8 mouse cellular contexts compared by ENCODE assay signal in genomic region chr10:69964611-69965010, GRCm38 (mm10).
A peak's percentile ranks its signal among the peaks of the same experiment; 100 is the strongest.
DNase-seq lines count a peak whose midpoint lies in the region; ATAC-seq lines count a peak whose summit lies in the region.

No protein-coding gene starts in this region.

- H3K9me3 ChIP-seq in forebrain, embryonic 14.5 days (replicated peaks; ENCODE audit: control insufficient read depth, low read length) = no peaks in the 10 kb centered on the region
- no peaks in the 10 kb centered on the region for H3K9me3 ChIP-seq in forebrain, embryonic 16.5 days (ENCODE audit: control insufficient read depth, low read length)
- H3K9me3 ChIP-seq in liver, embryonic 12.5 days (replicated peaks) = no peaks in the 10 kb centered on the region

- ATAC-seq in forebrain, embryonic 14.5 days = no peak
- no peak for ATAC-seq in forebrain, embryonic 16.5 days
- ATAC-seq in liver, embryonic 12.5 days = no peak

- 9% methylated on average over 5 of the region's 5 CpGs for WGBS in forebrain, embryonic 14.5 days
- WGBS in forebrain, embryonic 16.5 days = 8% methylated on average over 5 of the region's 5 CpGs
- 7% methylated on average over 5 of the region's 5 CpGs for WGBS in liver, embryonic 12.5 days (ENCODE audit: insufficient replicate concordance)

- H3K27ac ChIP-seq in forebrain, embryonic 14.5 days (ENCODE audit: low read depth, low read length) = no peak overlapping the region
- H3K27ac ChIP-seq in forebrain, embryonic 16.5 days (ENCODE audit: low read length) = no peak overlapping the region
- H3K27ac ChIP-seq in liver, embryonic 12.5 days = no peak overlapping the region

- H3K4me1 ChIP-seq in forebrain, embryonic 14.5 days (ENCODE audit: control insufficient read depth, insufficient read depth, low read length) = no peaks in the 10 kb centered on the region
- no peaks in the 10 kb centered on the region for H3K4me1 ChIP-seq in forebrain, embryonic 16.5 days (replicated peaks; ENCODE audit: control insufficient read depth, insufficient read depth, low read length)
- peaks cover 17% of the 10 kb centered on the region for H3K4me1 ChIP-seq in liver, embryonic 12.5 days

- H3K4me3 ChIP-seq in forebrain, embryonic 14.5 days (ENCODE audit: low read depth, low read length) = no peak overlapping the region
- no peak overlapping the region for H3K4me3 ChIP-seq in forebrain, embryonic 16.5 days (replicated peaks; ENCODE audit: low read length)
- no peak overlapping the region for H3K4me3 ChIP-seq in liver, embryonic 12.5 days

- H3K36me3 ChIP-seq in forebrain, embryonic 14.5 days (ENCODE audit: control insufficient read depth, insufficient read depth, low read length) = peaks cover 7% of the 10 kb centered on the region
- H3K36me3 ChIP-seq in forebrain, embryonic 16.5 days (ENCODE audit: control insufficient read depth, insufficient read depth) = no peaks in the 10 kb centered on the region
- no peaks in the 10 kb centered on the region for H3K36me3 ChIP-seq in liver, embryonic 12.5 days

- peak; percentile 81 for DNase-seq in forebrain, embryonic 14.5 days (ENCODE audit: low spot score)
- DNase-seq in liver (peak; percentile 52), adipocyte (ENCODE audit: low spot score) (peak; percentile 84)
- DNase-seq in fibroblast of lung, adult 2 months (ENCODE audit: low read depth) = peak; percentile 51
- DNase-seq in lung, postnatal 25 days (ENCODE audit: low spot score) = peak; percentile 43
- no peak for DNase-seq in thymus, postnatal 10 days (ENCODE audit: low spot score in 2 of 2)

- H3K27me3 ChIP-seq in forebrain, embryonic 14.5 days (replicated peaks; ENCODE audit: control insufficient read depth, insufficient read depth, low read length) = no peaks in the 10 kb centered on the region
- no peaks in the 10 kb centered on the region for H3K27me3 ChIP-seq in forebrain, embryonic 16.5 days (replicated peaks; ENCODE audit: control insufficient read depth, insufficient read depth, low read length)
- no peaks in the 10 kb centered on the region for H3K27me3 ChIP-seq in liver, embryonic 12.5 days (replicated peaks)

- H3K4me2 ChIP-seq in forebrain, embryonic 14.5 days (ENCODE audit: low read length) = no peak overlapping the region
- no peak overlapping the region for H3K4me2 ChIP-seq in forebrain, embryonic 16.5 days (ENCODE audit: low read length)
- H3K4me2 ChIP-seq in liver, embryonic 12.5 days = no peak overlapping the region

- no peak overlapping the region for H3K9ac ChIP-seq in forebrain, embryonic 14.5 days (ENCODE audit: low read length)
- no peak overlapping the region for H3K9ac ChIP-seq in forebrain, embryonic 16.5 days (replicated peaks; ENCODE audit: low read depth, low read length)
- H3K9ac ChIP-seq in liver, embryonic 12.5 days = no peak overlapping the region

Comparison
In these comparisons a context has a peak if more than half of its experiments do, and no peak if none do; other contexts are left out.
1. DNase-seq: peak in forebrain, embryonic 14.5 days (single experiment), liver (single experiment), adipocyte (single experiment), fibroblast of lung, adult 2 months (single experiment) and lung, postnatal 25 days (single experiment); none in thymus, postnatal 10 days (0 of 2).